Mouse (Mus musculus): ENCODE results near the gene 2200002J24Rik.

GRCm38 (mm10) chr7:30728739-30729395 lies 30.1 kb downstream of the 2200002J24Rik start:
- TF ChIP-seq CTCF (IDR thresholded peaks at IDR 0.05; ENCODE audit: low read depth) (no peak; the same call in 1 of the 2 replicates), EP300 (IDR thresholded peaks at IDR 0.05; ENCODE audit: low read depth) (no peak)

Measured in heart, postnatal 0 days (tissue).